In genomic region chr10:127509051-127509836, GRCm38 (mm10) we compare ENCODE assay signal across 8 mouse cellular contexts. TPM values are rescaled to one million over a fixed set of nuclear protein-coding genes. Genes with fewer than 3 reads are reported as not detected.
DNase-seq lines count a peak whose midpoint lies in the region; ATAC-seq and TF ChIP-seq lines count a peak whose summit lies in the region.

No protein-coding gene starts in this region.

- TF ChIP-seq EP300 in ES-Bruce4 (IDR thresholded peaks at IDR 0.05; ENCODE audit: insufficient read depth, low read depth, low read length) = peak; percentile 75; the same call in 1 of the 2 replicates
- TF ChIP-seq EP300 in liver, postnatal 0 days (IDR thresholded peaks at IDR 0.05; ENCODE audit: low read depth) = no peak

- peak; percentile 82 for DNase-seq in c-Kit-positive CD71-positive TER-119-positive erythroid progenitor cells, embryonic 14.5 days (ENCODE audit: low spot score)
- peak; percentile 37 for DNase-seq in heart, postnatal 25 days (ENCODE audit: low spot score)
- peak; percentile 88 for DNase-seq in layer of hippocampus, adult 11-12 months (ENCODE audit: low spot score)
- DNase-seq in liver, postnatal 0 days = peak; percentile 89
- DNase-seq in testis, postnatal 10 days (ENCODE audit: low spot score) = peak; percentile 93

- TF ChIP-seq POLR2A in ES-Bruce4 (IDR thresholded peaks at IDR 0.05; ENCODE audit: insufficient read depth, low read length) = peak; percentile 41

- H3K4me2 ChIP-seq in forebrain, embryonic 13.5 days = peak overlapping the region; percentile 89
- peak overlapping the region; percentile 69 for H3K4me2 ChIP-seq in liver, postnatal 0 days (ENCODE audit: low read depth, low read length)
- peak overlapping the region; percentile 63 for H3K4me2 ChIP-seq in neural tube, embryonic 14.5 days (ENCODE audit: low read depth, low read length)

- intact Hi-C loops in heart, postnatal 25 days (cut with DNase I) = loop anchor here (1.0 kb wide), 1 partner anchor 29 kb away; no protein-coding TSS in a partner anchor

- peak overlapping the region; percentile 38 for H3K9ac ChIP-seq in ES-Bruce4 (ENCODE audit: low read depth, poor library complexity, severe bottlenecking)
- H3K9ac ChIP-seq in forebrain, embryonic 13.5 days = peak overlapping the region; percentile 59
- no peak overlapping the region for H3K9ac ChIP-seq in liver, postnatal 0 days (replicated peaks)
- peak overlapping the region; percentile 57 for H3K9ac ChIP-seq in neural tube, embryonic 14.5 days (replicated peaks; ENCODE audit: low read depth, low read length)

- H3K27ac ChIP-seq in ES-Bruce4 (ENCODE audit: insufficient read depth, low read length) = no peak overlapping the region
- peak overlapping the region; percentile 98 for H3K27ac ChIP-seq in forebrain, embryonic 13.5 days
- no peak overlapping the region for H3K27ac ChIP-seq in liver, postnatal 0 days (ENCODE audit: low read depth)
- H3K27ac ChIP-seq in neural tube, embryonic 14.5 days (ENCODE audit: low read depth, low read length) = peak overlapping the region; percentile 99

- H3K4me1 ChIP-seq in ES-Bruce4 (ENCODE audit: control insufficient read depth, insufficient read depth, low read length) = peaks cover 3% of the 10 kb centered on the region
- H3K4me1 ChIP-seq in forebrain, embryonic 13.5 days = peaks cover 61% of the 10 kb centered on the region
- H3K4me1 ChIP-seq in liver, postnatal 0 days (ENCODE audit: insufficient read depth) = peaks cover 28% of the 10 kb centered on the region
- H3K4me1 ChIP-seq in neural tube, embryonic 14.5 days (ENCODE audit: control insufficient read depth, insufficient read depth, low read length) = peaks cover 58% of the 10 kb centered on the region

- WGBS in forebrain, embryonic 13.5 days = under 1% methylated on average over 35 of the region's 35 CpGs
- WGBS in liver, postnatal 0 days (ENCODE audit: insufficient replicate concordance) = 2% methylated on average over 35 of the region's 35 CpGs
- WGBS in neural tube, embryonic 14.5 days = under 1% methylated on average over 35 of the region's 35 CpGs

- no peaks in the 10 kb centered on the region for H3K36me3 ChIP-seq in ES-Bruce4 (ENCODE audit: control insufficient read depth, insufficient read depth, low read length, poor library complexity, severe bottlenecking)
- H3K36me3 ChIP-seq in forebrain, embryonic 13.5 days (ENCODE audit: poor library complexity, severe bottlenecking) = no peaks in the 10 kb centered on the region
- H3K36me3 ChIP-seq in liver, postnatal 0 days (replicated peaks; ENCODE audit: insufficient read depth, low read length) = no peaks in the 10 kb centered on the region
- H3K36me3 ChIP-seq in neural tube, embryonic 14.5 days (ENCODE audit: control insufficient read depth, insufficient read depth, low read length) = no peaks in the 10 kb centered on the region

- no peaks in the 10 kb centered on the region for H3K27me3 ChIP-seq in ES-Bruce4 (ENCODE audit: control insufficient read depth, insufficient read depth, low read length, poor library complexity, severe bottlenecking)
- H3K27me3 ChIP-seq in forebrain, embryonic 13.5 days = peaks cover 21% of the 10 kb centered on the region
- peaks cover 62% of the 10 kb centered on the region for H3K27me3 ChIP-seq in liver, postnatal 0 days (ENCODE audit: insufficient read depth, low read length)
- no peaks in the 10 kb centered on the region for H3K27me3 ChIP-seq in neural tube, embryonic 14.5 days (ENCODE audit: control insufficient read depth, insufficient read depth, low read length)

- H3K4me3 ChIP-seq in ES-Bruce4 (ENCODE audit: low read depth, low read length) = peak overlapping the region; percentile 53
- peak overlapping the region; percentile 38 for H3K4me3 ChIP-seq in forebrain, embryonic 13.5 days
- peak overlapping the region; percentile 42 for H3K4me3 ChIP-seq in liver, postnatal 0 days (ENCODE audit: low read depth, low read length)
- H3K4me3 ChIP-seq in neural tube, embryonic 14.5 days (ENCODE audit: low read depth, low read length) = peak overlapping the region; percentile 32

- TF ChIP-seq CTCF in ES-Bruce4 (IDR thresholded peaks at IDR 0.05; ENCODE audit: low read depth, low read length) = peak; percentile 89
- peak; percentile 92 for TF ChIP-seq CTCF in liver, postnatal 0 days (IDR thresholded peaks at IDR 0.05; ENCODE audit: low read depth)

- H3K9me3 ChIP-seq in ES-Bruce4 (replicated peaks; ENCODE audit: control insufficient read depth, insufficient read depth, low read length, poor library complexity, severe bottlenecking) = no peaks in the 10 kb centered on the region
- no peaks in the 10 kb centered on the region for H3K9me3 ChIP-seq in forebrain, embryonic 13.5 days (replicated peaks)
- no peaks in the 10 kb centered on the region for H3K9me3 ChIP-seq in liver, postnatal 0 days (ENCODE audit: low read length)
- H3K9me3 ChIP-seq in neural tube, embryonic 14.5 days (ENCODE audit: control insufficient read depth, low read length) = no peaks in the 10 kb centered on the region

- peak; percentile 71 for ATAC-seq in forebrain, embryonic 13.5 days
- peak; percentile 26; the same call in 1 of the 2 replicates for ATAC-seq in liver, postnatal 0 days
- ATAC-seq in neural tube, embryonic 14.5 days (ENCODE audit: low read depth) = peak; percentile 72

RNA-seq across cellular contexts. Expression of gene Ndufa4l2, which starts 5.5 kb away (rescaled TPM):
- polyA plus RNA-seq in ES-Bruce4 (2011; ENCODE audit: insufficient read depth, insufficient read length, low read depth, missing spikeins) = 5.4 and 5.7 TPM in 2 replicates
- 11.9 and 12.8 TPM in 2 replicates for polyA plus RNA-seq in forebrain, embryonic 13.5 days (2015; fragmentation: Nextera tagmentation; extraction: Ambion mirVana)
- total RNA-seq in heart, postnatal 25 days (2021) = 10 to 100 TPM; 22.6 to 33.1 TPM
- polyA plus RNA-seq in liver, postnatal 0 days (2015; fragmentation: Nextera tagmentation; extraction: Ambion mirVana) = 13.1 and 23.1 TPM in 2 replicates
- polyA plus RNA-seq in neural tube, embryonic 14.5 days (2014; fragmentation: Nextera tagmentation; extraction: Ambion mirVana) = 9.7 and 13.5 TPM in 2 replicates

RNA-seq across cellular contexts. Expression of gene Stac3, which starts 7.8 kb away (rescaled TPM):
- polyA plus RNA-seq in ES-Bruce4 (2011; ENCODE audit: insufficient read depth, insufficient read length, low read depth, missing spikeins) = 1.9 and 2.6 TPM in 2 replicates
- polyA plus RNA-seq in forebrain, embryonic 13.5 days (2015; fragmentation: Nextera tagmentation; extraction: Ambion mirVana) = 1.0 and 1.1 TPM in 2 replicates
- total RNA-seq in heart, postnatal 25 days (2021) = under 1 TPM; 0.22 to 0.70 TPM
- 0.21 and 0.57 TPM in 2 replicates for polyA plus RNA-seq in liver, postnatal 0 days (2015; fragmentation: Nextera tagmentation; extraction: Ambion mirVana)
- polyA plus RNA-seq in neural tube, embryonic 14.5 days (2014; fragmentation: Nextera tagmentation; extraction: Ambion mirVana) = 0.31 TPM in 1 of 2 replicates, not detected in the other

RNA-seq across cellular contexts. Expression of gene Shmt2, which starts 13.0 kb away (rescaled TPM):
- polyA plus RNA-seq in ES-Bruce4 (2011; ENCODE audit: insufficient read depth, insufficient read length, low read depth, missing spikeins) = 67.4 and 68.2 TPM in 2 replicates
- polyA plus RNA-seq in forebrain, embryonic 13.5 days (2015; fragmentation: Nextera tagmentation; extraction: Ambion mirVana) = 89.6 and 91.5 TPM in 2 replicates
- total RNA-seq in heart, postnatal 25 days (2021) = 10 to 100 TPM; 44.3 TPM
- polyA plus RNA-seq in liver, postnatal 0 days (2015; fragmentation: Nextera tagmentation; extraction: Ambion mirVana) = 62.6 and 75.0 TPM in 2 replicates
- 44.9 and 46.8 TPM in 2 replicates for polyA plus RNA-seq in neural tube, embryonic 14.5 days (2014; fragmentation: Nextera tagmentation; extraction: Ambion mirVana)

RNA-seq across cellular contexts. Expression of gene Nxph4, which starts 25.1 kb away (rescaled TPM):
- polyA plus RNA-seq in ES-Bruce4 (2011; ENCODE audit: insufficient read depth, insufficient read length, low read depth, missing spikeins) = 0.79 TPM in 1 of 2 replicates, not detected in the other
- polyA plus RNA-seq in forebrain, embryonic 13.5 days (2015; fragmentation: Nextera tagmentation; extraction: Ambion mirVana) = 36.8 and 50.7 TPM in 2 replicates
- total RNA-seq in heart, postnatal 25 days (2021) = under 1 TPM; 0.31 to 0.34 TPM
- not detected in 2 replicates for polyA plus RNA-seq in liver, postnatal 0 days (2015; fragmentation: Nextera tagmentation; extraction: Ambion mirVana)
- 80.1 and 80.4 TPM in 2 replicates for polyA plus RNA-seq in neural tube, embryonic 14.5 days (2014; fragmentation: Nextera tagmentation; extraction: Ambion mirVana)

Comparison
In these comparisons a context has a peak if more than half of its experiments do, and no peak if none do; other contexts are left out.
1. H3K27ac ChIP-seq: peak in forebrain, embryonic 13.5 days (single experiment) and neural tube, embryonic 14.5 days (single experiment); none in ES-Bruce4 (single experiment) and liver, postnatal 0 days (single experiment).
2. DNase-seq: peak in every context shown above with its lines; median percentile 93 in testis, postnatal 10 days; 89 in liver, postnatal 0 days; 88 in layer of hippocampus, adult 11-12 months; 82 in c-Kit-positive CD71-positive TER-119-positive erythroid progenitor cells, embryonic 14.5 days; 37 in heart, postnatal 25 days.
3. Peak in every context shown above with its lines, with median percentiles within 50 percentile points of each other: H3K4me3 ChIP-seq, ATAC-seq and H3K4me2 ChIP-seq.